Mouse (Mus musculus) heart, postnatal 14 days (tissue): ENCODE data around the gene Taf1b. TPM values are rescaled to one million over a fixed set of nuclear protein-coding genes. Genes with fewer than 3 reads are reported as not detected.

ENCODE experiments used
- DNase-seq, 2 experiments: peaks; one replicate each; pipeline ENCODE4 v3.0.0; 2021 to 2022
- intact Hi-C: fragments of 180-260 bp; cut with DNase I; formaldehyde crosslinking; loops from one replicate; pipeline ENCODE4 v1.15.1; 2025
- total RNA-seq, 2 experiments: library from RNA; stranded (reverse); gene quantifications; 2 replicates each; pipeline ENCODE4 v1.2.3; 2021

Taf1b gene
- total RNA-seq, 2 experiments from 2014 or later = 10.4 to 10.6 TPM

- intact Hi-C loops = no loop called here
- DNase-seq = peak; percentile 72 to 73
These were observed 95.0 kb downstream of the Taf1b start for GRCm38 (mm10) chr12:24592956-24593672.

DNA sequence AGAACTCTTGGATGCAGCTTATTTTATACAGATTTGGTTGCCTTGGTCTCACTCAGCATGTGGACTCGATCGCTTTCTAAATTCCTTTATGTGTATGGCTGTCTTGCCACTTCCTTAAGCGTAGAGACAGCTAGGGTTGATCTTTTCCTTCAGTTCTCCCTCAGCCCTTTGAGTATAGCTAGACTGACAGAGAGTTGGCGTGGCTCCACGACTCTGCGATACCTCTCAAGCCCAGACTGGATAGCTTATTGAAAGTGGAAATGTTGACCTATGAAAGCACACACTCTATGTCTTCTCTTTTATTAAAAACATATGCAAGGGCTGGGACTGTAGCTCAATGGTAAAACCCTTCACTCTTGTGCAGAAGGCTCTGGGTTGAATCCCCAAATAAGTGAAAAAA is 99.2 kb downstream of the Taf1b start:
- no peak for DNase-seq
- intact Hi-C loops = no loop called here

DNA sequence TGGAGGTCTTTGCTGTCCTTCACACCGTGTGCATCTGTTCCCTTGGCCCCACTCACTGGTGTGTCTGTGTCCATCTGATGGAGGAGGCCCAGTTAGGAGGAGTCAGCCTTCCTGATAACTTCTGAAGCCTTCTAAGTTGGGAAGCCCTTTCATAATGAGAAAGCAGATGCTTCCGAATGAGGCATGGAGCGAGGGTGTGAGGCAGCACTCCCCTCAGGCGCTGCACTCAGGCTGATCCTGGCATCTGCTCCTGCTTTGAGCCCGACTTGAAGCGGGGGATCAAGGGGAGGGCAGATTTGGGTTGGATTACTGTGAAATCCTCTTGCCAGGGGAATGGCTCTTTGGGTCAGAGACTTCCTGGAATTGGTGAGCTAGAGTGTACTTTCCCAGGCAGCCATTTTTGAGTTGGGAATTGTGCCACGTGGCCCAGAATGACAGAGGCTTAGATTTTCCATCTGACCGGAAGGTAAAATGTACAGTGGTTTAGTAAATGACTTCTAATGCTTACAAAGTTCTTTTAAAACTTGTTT is 101.3 kb downstream of the Taf1b start:
- no peak for DNase-seq
- intact Hi-C loops = no loop called here

DNA sequence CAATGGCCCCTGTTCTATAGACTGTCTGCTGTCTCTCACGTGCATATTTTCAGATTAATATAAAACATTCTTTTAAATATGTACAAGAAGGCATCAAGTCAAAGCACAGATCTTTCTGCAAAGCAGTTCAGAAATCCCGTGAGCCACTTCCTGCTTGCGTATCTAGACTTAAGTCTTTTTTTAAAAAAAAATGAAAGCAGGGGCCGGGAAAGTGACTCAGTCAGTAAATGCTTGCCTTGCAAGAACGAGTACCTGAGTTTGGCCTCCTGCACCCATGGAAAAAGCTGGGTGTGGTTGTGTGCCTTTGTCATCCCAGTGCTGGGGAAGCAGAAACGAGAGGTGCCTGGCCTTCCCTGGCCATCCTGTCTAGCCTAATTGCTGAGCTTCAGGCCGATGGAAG is 101.9 kb downstream of the Taf1b start:
- intact Hi-C loops = loop anchor here (5.0 kb wide), 1 partner anchor 82 kb away; the partner anchor contains the start of gene Cys1
- no peak for DNase-seq

GRCm38 (mm10) chr12:24600806-24601205 is 102.6 kb downstream of the Taf1b start:
- DNase-seq = peak; percentile 72 to 82
- intact Hi-C loops = loop anchor here (1.0 to 5.0 kb wide), 2 partner anchors 81 to 130 kb away; partner anchors contain the start of gene Cys1

- DNase-seq = peak; percentile 80 to 89
- intact Hi-C loops = loop anchor here (1.0 to 5.0 kb wide), 2 partner anchors 79 to 94 kb away; partner anchors contain the start of gene Cys1
These were observed 105.1 kb downstream of the Taf1b start for GRCm38 (mm10) chr12:24603266-24603665.

GRCm38 (mm10) chr12:24606166-24606565 is 108.0 kb downstream of the Taf1b start:
- intact Hi-C loops = no loop called here
- no peak for DNase-seq

Other genes with a start within 250 kb of the Taf1b start
- under 1 TPM; 0.44 to 0.84 TPM for gene Grhl1, start 73.9 kb downstream of the Taf1b start, total RNA-seq
- gene Klf11, start 152.9 kb downstream of the Taf1b start, total RNA-seq = 10 to 100 TPM; 17.5 to 19.5 TPM
- 1 to 10 TPM; 5.5 to 6.0 TPM for gene Cys1, start 183.5 kb downstream of the Taf1b start, total RNA-seq
- 10 to 100 TPM in 1 of 2 experiments, 1 to 10 TPM in 1; 9.2 to 20.7 TPM for gene Rrm2, start 209.9 kb downstream of the Taf1b start, total RNA-seq